Mouse (Mus musculus) embryonic facial prominence, embryonic 11.5 days (tissue): ENCODE measurements around the gene Col25a1. TPM values are rescaled to one million over a fixed set of nuclear protein-coding genes. Genes with fewer than 3 reads are reported as not detected.
A peak's percentile ranks its signal among the peaks of the same experiment; 100 is the strongest.

ENCODE experiments used
- ATAC-seq: fragments of 200-750 bp; cut with Nextera tagmentation; replicated peaks from 2 replicates; pipeline ENCODE4 v1.8.0; 2017; ENCODE audit warnings: low read depth; ENCODE audit not compliant: insufficient number of reproducible peaks, low FRiP score, low TSS enrichment
- DNase-seq: peaks from one replicate; pipeline ENCODE4 v3.0.0-alpha.2; 2015; ENCODE audit warnings: low spot score
- H3K27ac ChIP-seq: fragments of 300-500 bp; sonication (generic); replicated peaks from 2 replicates; pipeline ENCODE4 v1.5.1; 2014; ENCODE audit warnings: mild to moderate bottlenecking, low read depth, low read length, control low read depth
- H3K27me3 ChIP-seq: fragments of 300-500 bp; sonication (generic); 2 replicates; pipeline ENCODE4 v1.6.1; 2014; ENCODE audit warnings: mild to moderate bottlenecking, low read length, moderate library complexity, mixed read lengths; ENCODE audit not compliant: control insufficient read depth, insufficient read depth
- H3K36me3 ChIP-seq: fragments of 300-500 bp; sonication (generic); replicated peaks from 2 replicates; pipeline ENCODE4 v1.6.1; 2014; ENCODE audit warnings: low read depth, mild to moderate bottlenecking, low read length, moderate library complexity, mixed read lengths; ENCODE audit not compliant: control insufficient read depth, insufficient read depth
- H3K4me1 ChIP-seq: fragments of 300-500 bp; sonication (generic); 2 replicates; pipeline ENCODE4 v1.6.1; 2014; ENCODE audit warnings: low read length, mixed read lengths; ENCODE audit not compliant: control insufficient read depth, insufficient read depth
- H3K4me2 ChIP-seq: fragments of 300-500 bp; sonication (generic); 2 replicates; pipeline ENCODE4 v1.6.1; 2014; ENCODE audit warnings: low read depth, mild to moderate bottlenecking, control low read depth, low read length, moderate library complexity
- H3K4me3 ChIP-seq: fragments of 300-500 bp; sonication (generic); 2 replicates; pipeline ENCODE4 v1.5.1; 2014; ENCODE audit warnings: low read depth, low read length, control low read depth
- H3K9ac ChIP-seq: fragments of 300-500 bp; sonication (generic); replicated peaks from 2 replicates; pipeline ENCODE4 v1.6.1; 2014; ENCODE audit warnings: mild to moderate bottlenecking, control low read depth, low read length
- H3K9me3 ChIP-seq: fragments of 300-500 bp; sonication (generic); replicated peaks from 2 replicates; pipeline ENCODE4 v1.6.1; 2016; ENCODE audit warnings: mild to moderate bottlenecking, low read length, inconsistent platforms, mixed read lengths; ENCODE audit not compliant: control insufficient read depth
- WGBS: fragments of 180-500 bp; shearing (Covaris S2); extraction: QIAGEN DNeasy Blood & Tissue Kit; methylation state at CpG from one replicate; pipeline ENCODE4 v1.1.7; 2014; 5-methylcytosine and 5-hydroxymethylcytosine counted together
- polyA plus RNA-seq: library from polyadenylated mRNA; unstranded; fragments of >200 nt; fragmentation: Nextera tagmentation; extraction: Ambion mirVana; gene quantifications from 2 replicates; pipeline ENCODE4 v1.2.1, GENCODE M21; 2014

Col25a1 gene
- polyA plus RNA-seq, 1 experiment from 2014 or later = 11.1 TPM

- 71% methylated on average over 8 of the region's 8 CpGs for WGBS
- Histone ChIP-seq H3K9me3 (no peaks in the 10 kb centered on the region), H3K27me3 (no peaks in the 10 kb centered on the region), H3K9ac (no peak overlapping the region), H3K4me1 (no peaks in the 10 kb centered on the region), H3K4me2 (no peak overlapping the region), H3K36me3 (no peaks in the 10 kb centered on the region), H3K27ac (no peak overlapping the region), H3K4me3 (no peak overlapping the region)
- ATAC-seq = no peak
- DNase-seq = peak; percentile 28
Observed at GRCm38 (mm10) chr3:130103486-130103885, 27.8 kb upstream of the Col25a1 start.

GRCm38 (mm10) chr3:130104471-130104870 lies 26.8 kb upstream of the Col25a1 start:
- H3K27ac ChIP-seq = no peak overlapping the region
- no peak overlapping the region for H3K9ac ChIP-seq
- H3K9me3 ChIP-seq = no peaks in the 10 kb centered on the region
- 77% methylated on average over 9 of the region's 9 CpGs for WGBS
- ATAC-seq (no peak), DNase-seq (no peak)
- no peaks in the 10 kb centered on the region for H3K4me1 ChIP-seq
- H3K4me2 ChIP-seq = no peak overlapping the region
- no peaks in the 10 kb centered on the region for H3K36me3 ChIP-seq
- no peak overlapping the region for H3K4me3 ChIP-seq
- H3K27me3 ChIP-seq = no peaks in the 10 kb centered on the region

GRCm38 (mm10) chr3:130116886-130117285 lies 14.4 kb upstream of the Col25a1 start:
- no peak for DNase-seq
- Histone ChIP-seq H3K4me2 (no peak overlapping the region), H3K9me3 (no peaks in the 10 kb centered on the region), H3K4me3 (no peak overlapping the region), H3K36me3 (no peaks in the 10 kb centered on the region), H3K9ac (no peak overlapping the region), H3K4me1 (no peaks in the 10 kb centered on the region), H3K27ac (no peak overlapping the region), H3K27me3 (no peaks in the 10 kb centered on the region)
- ATAC-seq = no peak
- 67% methylated on average over 6 of the region's 6 CpGs for WGBS

GRCm38 (mm10) chr3:130127840-130128239 lies 3.5 kb upstream of the Col25a1 start:
- no peak for ATAC-seq
- DNase-seq = peak; percentile 38
- Histone ChIP-seq H3K4me2 (no peak overlapping the region), H3K27ac (no peak overlapping the region), H3K9me3 (no peaks in the 10 kb centered on the region), H3K27me3 (no peaks in the 10 kb centered on the region), H3K4me1 (no peaks in the 10 kb centered on the region), H3K36me3 (no peaks in the 10 kb centered on the region), H3K4me3 (no peak overlapping the region), H3K9ac (no peak overlapping the region)
- 66% methylated on average over 8 of the region's 8 CpGs for WGBS

GRCm38 (mm10) chr3:130128564-130128963 lies 2.7 kb upstream of the Col25a1 start:
- Histone ChIP-seq H3K9ac (no peak overlapping the region), H3K27ac (no peak overlapping the region), H3K4me2 (no peak overlapping the region), H3K4me3 (no peak overlapping the region), H3K36me3 (no peaks in the 10 kb centered on the region), H3K9me3 (no peaks in the 10 kb centered on the region), H3K4me1 (no peaks in the 10 kb centered on the region), H3K27me3 (no peaks in the 10 kb centered on the region)
- 79% methylated on average over 11 of the region's 11 CpGs for WGBS
- DNase-seq (no peak), ATAC-seq (no peak)

GRCm38 (mm10) chr3:130129635-130130206 lies 1.6 kb upstream of the Col25a1 start:
- 63% methylated on average over 10 of the region's 10 CpGs for WGBS
- Histone ChIP-seq H3K4me2 (no peak overlapping the region), H3K36me3 (no peaks in the 10 kb centered on the region), H3K9ac (no peak overlapping the region), H3K4me1 (no peaks in the 10 kb centered on the region), H3K4me3 (no peak overlapping the region), H3K9me3 (no peaks in the 10 kb centered on the region), H3K27ac (no peak overlapping the region), H3K27me3 (no peaks in the 10 kb centered on the region)
- peak; percentile 30 for DNase-seq
- no peak for ATAC-seq

GRCm38 (mm10) chr3:130137204-130137603 lies 5.9 kb downstream of the Col25a1 start:
- DNase-seq = no peak
- no peak overlapping the region for H3K4me3 ChIP-seq
- no peaks in the 10 kb centered on the region for H3K27me3 ChIP-seq
- no peaks in the 10 kb centered on the region for H3K4me1 ChIP-seq
- H3K36me3 ChIP-seq = no peaks in the 10 kb centered on the region
- no peak overlapping the region for H3K27ac ChIP-seq
- ATAC-seq = no peak
- no peaks in the 10 kb centered on the region for H3K9me3 ChIP-seq
- no peak overlapping the region for H3K9ac ChIP-seq
- H3K4me2 ChIP-seq = no peak overlapping the region

- Histone ChIP-seq H3K4me1 (no peaks in the 10 kb centered on the region), H3K36me3 (no peaks in the 10 kb centered on the region), H3K9me3 (no peaks in the 10 kb centered on the region), H3K27ac (no peak overlapping the region), H3K4me2 (no peak overlapping the region), H3K27me3 (no peaks in the 10 kb centered on the region), H3K9ac (no peak overlapping the region), H3K4me3 (no peak overlapping the region)
- 52% methylated on average over 3 of the region's 3 CpGs for WGBS
- ATAC-seq = no peak
- no peak for DNase-seq
Observed at GRCm38 (mm10) chr3:130137640-130138039, 6.3 kb downstream of the Col25a1 start.
